Mouse (Mus musculus) frontal cortex, postnatal 14 days (tissue): Measurements from ENCODE around the gene Acvrl1.

ENCODE experiments used
- DNase-seq, 2 experiments: peaks; one replicate each; pipeline ENCODE4 v3.0.0; 2022; ENCODE audit warnings: low spot score in 2 of 2

Acvrl1 gene

DNA sequence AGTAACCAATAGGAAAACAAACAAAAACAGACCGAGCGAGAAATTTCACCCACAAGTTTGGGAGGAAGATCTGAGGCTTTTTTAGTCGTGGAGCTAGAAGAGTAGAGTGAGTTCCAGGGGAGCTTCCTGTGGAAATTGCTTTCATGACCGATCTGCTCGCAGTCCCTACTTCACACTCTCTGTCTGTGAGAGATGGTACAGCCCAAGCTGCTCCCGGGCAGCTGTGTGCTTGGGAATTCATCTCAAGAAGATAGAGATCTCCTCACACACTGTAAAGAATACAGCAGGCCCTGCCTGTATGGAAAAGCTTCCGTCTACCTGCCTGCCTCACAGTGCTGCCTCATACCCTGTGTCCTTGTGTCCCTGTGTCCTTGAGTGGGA, 63.9 kb downstream of the Acvrl1 start:
- no peak for DNase-seq

DNA sequence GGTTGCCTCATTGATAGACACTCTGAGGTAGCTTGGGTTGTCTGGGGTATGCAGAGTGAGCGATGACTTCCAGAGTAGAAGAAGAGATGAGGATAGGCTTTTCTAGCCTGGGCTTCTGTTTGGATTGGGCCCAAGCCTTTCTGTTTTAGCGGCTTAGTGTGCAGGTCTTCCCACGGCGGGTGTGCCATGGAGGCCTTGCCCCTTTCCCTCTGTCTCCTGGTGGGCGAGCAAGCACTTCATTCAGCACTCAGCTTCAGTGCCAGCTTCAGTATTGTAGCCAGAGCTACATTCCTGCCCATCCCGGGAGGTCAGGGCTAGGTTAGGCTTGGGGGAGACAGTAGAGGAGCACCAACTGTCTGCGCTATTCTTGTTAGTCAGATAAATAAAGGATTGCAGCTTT, 64.3 kb downstream of the Acvrl1 start:
- DNase-seq: no peak

DNA sequence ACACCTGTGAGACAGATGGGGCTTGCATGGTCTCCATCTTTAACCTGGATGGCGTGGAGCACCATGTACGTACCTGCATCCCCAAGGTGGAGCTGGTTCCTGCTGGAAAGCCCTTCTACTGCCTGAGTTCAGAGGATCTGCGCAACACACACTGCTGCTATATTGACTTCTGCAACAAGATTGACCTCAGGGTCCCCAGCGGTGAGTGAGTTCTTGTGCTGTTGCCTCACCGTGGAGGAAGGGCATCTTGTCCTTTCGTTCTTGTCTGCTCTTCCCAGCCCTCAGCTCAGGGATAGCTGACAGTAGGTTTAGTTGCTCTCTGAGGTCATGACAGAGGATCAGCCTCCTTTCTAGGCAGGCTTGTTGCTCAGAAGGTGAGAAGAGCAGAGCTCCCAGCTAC, 65.6 kb downstream of the Acvrl1 start:
- DNase-seq: no peak
